Mouse (Mus musculus) small intestine, adult 2 months (tissue): Measurements from ENCODE around the gene Rdh1. TPM values are rescaled to one million over a fixed set of nuclear protein-coding genes. Genes with fewer than 3 reads are reported as not detected.

ENCODE experiments used
- H3K27ac ChIP-seq: fragments of 200-500 bp; 2 replicates; pipeline ENCODE4 v1.5.1; 2012; ENCODE audit warnings: low read depth, low read length, control low read depth, inconsistent platforms; ENCODE audit not compliant: insufficient read depth
- H3K27me3 ChIP-seq: fragments of 200-500 bp; 2 replicates; pipeline ENCODE4 v1.6.1; 2012; ENCODE audit warnings: mild to moderate bottlenecking, moderate library complexity, low read length, inconsistent platforms; ENCODE audit not compliant: control insufficient read depth, insufficient read depth
- H3K36me3 ChIP-seq: fragments of 200-500 bp; 2 replicates; pipeline ENCODE4 v1.6.1; 2012; ENCODE audit warnings: mild to moderate bottlenecking, low read length, control low read depth, inconsistent platforms; ENCODE audit not compliant: control insufficient read depth, insufficient read depth
- H3K4me1 ChIP-seq: fragments of 200-500 bp; 2 replicates; pipeline ENCODE4 v1.6.1; 2012; ENCODE audit warnings: low read length, inconsistent platforms, mixed read lengths; ENCODE audit not compliant: control insufficient read depth, insufficient read depth, insufficient read length
- H3K4me3 ChIP-seq: fragments of 200-500 bp; 2 replicates; pipeline ENCODE4 v1.5.1; 2012; ENCODE audit warnings: low read depth, mild to moderate bottlenecking, control low read depth, inconsistent platforms, low read length, moderate library complexity
- CTCF ChIP-seq: fragments of 200-500 bp; IDR thresholded peaks from 2 replicates; pipeline ENCODE4 v1.5.1; 2012; ENCODE audit warnings: low read depth, mild to moderate bottlenecking, control low read depth, inconsistent platforms, low read length, moderate library complexity, mixed read lengths; ENCODE audit not compliant: insufficient replicate concordance, insufficient read length; ENCODE audit errors: extremely low read depth
- POLR2A ChIP-seq: fragments of 200-500 bp; IDR thresholded peaks from 2 replicates; pipeline ENCODE4 v1.6.1; 2012; ENCODE audit warnings: low read depth, mild to moderate bottlenecking, control low read depth, inconsistent platforms, low read length, moderate library complexity
- WGBS: fragments of 180-500 bp; shearing (Covaris S2); methylation state at CpG from one replicate; pipeline ENCODE4 v1.1.7; 2018; 5-methylcytosine and 5-hydroxymethylcytosine counted together
- polyA plus RNA-seq: library from polyadenylated mRNA; depleted of rRNA; stranded (reverse); fragments of >200 nt; gene quantifications from 2 replicates; pipeline ENCODE4 v1.2.3, GENCODE M21; 2012; rRNA removed

Rdh1 gene
- polyA plus RNA-seq: not detected in 2 replicates

DNA sequence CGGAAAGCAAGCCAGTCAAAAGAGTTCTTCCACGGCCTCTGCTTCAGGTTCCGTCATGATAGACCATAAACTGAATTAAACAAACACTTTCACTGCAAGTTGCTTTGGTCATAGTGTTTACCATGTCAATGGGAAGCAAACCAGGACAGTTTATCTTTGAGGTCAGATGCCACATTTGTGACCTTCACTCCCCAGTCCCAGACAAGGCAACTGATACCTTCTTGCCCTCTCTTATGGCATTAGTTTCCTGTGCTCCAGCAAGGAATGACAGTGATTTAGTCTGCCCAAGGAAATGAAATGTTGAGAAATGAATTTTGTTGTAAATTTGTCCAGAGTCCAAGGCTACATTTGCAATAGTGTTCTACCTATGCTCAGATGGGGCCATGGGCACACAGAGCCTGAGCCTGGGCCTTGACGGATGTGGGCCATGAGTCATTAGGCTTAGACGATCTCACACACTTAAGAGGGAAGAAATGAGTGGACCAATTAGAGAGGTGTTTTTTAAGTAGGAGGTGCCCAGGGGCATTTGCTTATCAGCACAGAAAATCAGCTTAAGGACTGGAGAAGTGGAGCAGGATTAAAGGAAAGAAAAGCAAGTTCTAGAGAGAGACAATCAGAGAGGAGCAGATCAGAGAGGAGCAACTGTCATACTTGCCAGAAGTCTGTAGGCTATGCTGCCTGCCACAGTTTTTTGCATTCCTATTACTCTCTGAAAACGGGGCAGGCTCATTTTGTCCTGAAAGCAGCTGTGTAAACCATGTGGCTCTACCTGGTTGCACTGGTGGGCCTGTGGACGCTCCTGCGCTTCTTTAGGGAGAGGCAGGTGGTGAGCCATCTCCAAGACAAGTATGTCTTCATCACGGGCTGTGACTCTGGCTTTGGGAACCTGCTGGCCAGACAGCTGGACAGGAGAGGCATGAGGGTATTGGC is at the start of gene Rdh1, which contains the start of gene Rdh16f1:
Rdh1 (plus strand) TSS at position 541 of the 930 bp plus-strand sequence.
Rdh16f1 (plus strand) TSS at position 607 of the 930 bp plus-strand sequence.
- TF ChIP-seq POLR2A (no peak), CTCF (no peak)
- Histone ChIP-seq H3K27ac (peak within 1 kb of the TSS; percentile 5; the same call in 1 of the 2 replicates), H3K36me3 (no peaks in the 10 kb centered on the region), H3K4me3 (no peak within 1 kb of the TSS), H3K27me3 (no peaks in the 10 kb centered on the region), H3K4me1 (peaks cover 31% of the 10 kb centered on the region)
- 49% methylated on average over 9 of the region's 9 CpGs for WGBS

DNA sequence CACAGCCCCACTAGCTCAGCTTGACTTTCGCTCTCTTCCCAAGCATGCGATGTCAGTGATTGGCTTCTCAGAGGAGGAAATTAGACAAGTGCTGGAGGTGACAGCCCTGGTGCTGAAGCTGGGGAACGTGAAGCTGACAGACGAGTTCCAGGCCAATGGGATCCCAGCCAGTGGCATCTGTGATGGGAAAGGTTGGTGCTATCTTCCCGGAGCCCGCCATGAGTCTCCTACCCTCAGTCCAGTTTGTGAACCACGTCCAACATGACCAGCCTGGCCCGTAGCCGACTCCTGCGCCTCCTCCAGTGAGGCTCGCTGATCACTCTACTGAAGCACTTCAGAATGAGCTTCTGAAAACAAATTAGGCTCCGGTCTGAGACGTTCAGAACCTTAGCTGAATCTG is 49.2 kb upstream of the Rdh1 start:
- TF ChIP-seq CTCF: no peak
- TF ChIP-seq POLR2A: no peak
- WGBS: 83% methylated on average over 13 of the region's 13 CpGs
- Histone ChIP-seq H3K27ac (no peak overlapping the region), H3K4me3 (no peak overlapping the region), H3K4me1 (peaks cover 9% of the 10 kb centered on the region; the same call in 1 of the 2 replicates), H3K27me3 (no peaks in the 10 kb centered on the region), H3K36me3 (peaks cover 90% of the 10 kb centered on the region)

DNA sequence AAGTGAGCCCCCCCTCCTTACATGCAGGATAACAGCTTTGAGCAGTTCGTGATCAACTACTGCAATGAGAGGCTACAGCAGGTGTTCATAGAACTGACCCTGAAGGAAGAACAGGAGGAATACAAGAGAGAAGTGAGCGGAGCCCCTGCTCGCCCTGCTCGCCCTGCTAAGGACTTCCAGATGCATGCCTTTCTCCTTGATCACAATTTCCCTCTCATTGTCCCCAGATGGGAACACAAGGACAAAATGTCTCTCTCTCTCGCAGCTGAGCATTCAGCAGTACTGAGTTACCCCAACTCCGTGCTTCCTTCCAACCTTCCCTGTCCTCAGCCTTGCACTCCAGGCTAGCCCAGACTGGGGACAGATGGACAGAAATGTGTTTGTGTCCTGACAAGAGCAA is 46.8 kb upstream of the Rdh1 start:
- Histone ChIP-seq H3K27me3 (no peaks in the 10 kb centered on the region), H3K27ac (no peak overlapping the region), H3K4me1 (peaks cover 1% of the 10 kb centered on the region; the same call in 1 of the 2 replicates), H3K36me3 (peaks cover 93% of the 10 kb centered on the region), H3K4me3 (no peak overlapping the region)
- 94% methylated on average over 6 of the region's 6 CpGs for WGBS
- TF ChIP-seq POLR2A (no peak), CTCF (no peak)

DNA sequence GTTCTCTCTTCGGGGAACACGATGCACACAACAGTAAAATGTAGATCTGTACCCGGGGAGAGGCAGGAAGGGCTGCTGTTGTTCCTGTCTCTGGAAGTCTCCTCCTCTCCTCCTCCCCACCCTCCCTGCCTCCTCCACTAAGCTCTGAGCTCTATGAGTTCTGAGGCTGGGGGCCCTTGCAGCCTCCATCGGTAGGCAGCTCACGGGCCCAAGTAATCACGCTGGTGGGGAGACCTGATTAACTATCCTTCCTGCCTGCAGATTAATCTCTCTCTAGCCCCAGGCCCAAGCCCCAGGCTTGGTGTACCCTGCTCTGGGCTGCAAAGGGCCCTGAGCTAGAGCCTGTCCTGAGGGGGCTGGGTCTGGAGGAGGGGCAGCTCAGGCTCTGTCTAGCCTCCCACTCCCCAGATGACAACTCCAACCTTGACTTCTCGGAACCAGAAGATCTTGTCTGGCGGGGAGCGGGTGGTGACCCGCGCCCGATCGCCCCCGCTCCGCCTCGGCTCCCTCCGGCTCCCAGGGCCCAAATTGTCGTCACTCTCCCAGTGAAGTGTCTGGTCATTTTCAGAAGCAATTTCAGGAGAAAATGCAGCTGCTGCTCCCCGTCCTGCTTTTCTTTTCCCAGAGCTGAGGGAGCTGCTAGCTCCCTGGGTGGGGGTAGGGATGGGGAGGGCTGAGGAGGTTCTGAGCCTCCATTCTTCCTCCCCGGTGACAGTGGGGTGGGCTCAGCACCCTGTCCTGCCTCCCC is 37.7 kb upstream of the Rdh1 start:
- peak overlapping the region; percentile 31 for H3K4me3 ChIP-seq
- 66% methylated on average over 20 of the region's 20 CpGs for WGBS

DNA sequence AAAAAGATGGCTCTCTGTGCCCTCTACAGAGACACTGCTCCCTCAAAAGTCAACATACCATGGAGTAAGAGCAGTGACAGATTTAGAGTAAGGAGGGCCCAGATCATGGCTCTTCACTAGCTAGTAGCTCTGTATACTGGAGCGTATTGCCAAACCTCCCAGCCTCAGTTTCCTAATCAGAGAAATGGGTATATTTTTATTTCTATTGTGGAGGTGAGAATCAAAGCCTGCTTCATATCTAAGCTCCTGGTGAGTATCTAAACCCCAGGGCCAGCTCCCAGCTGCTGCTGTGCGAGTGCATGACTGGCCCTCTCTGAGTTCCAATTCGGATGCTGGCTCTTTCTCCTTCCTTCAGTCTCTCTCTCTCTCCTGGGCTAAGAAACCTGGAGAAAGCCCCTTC is 35.3 kb upstream of the Rdh1 start, which contains the start of gene Tac2:
Tac2 (plus strand) TSS at position 301 of the 400 bp plus-strand sequence.
- 95% methylated on average over 3 of the region's 3 CpGs for WGBS
- Histone ChIP-seq H3K4me3 (no peak within 1 kb of the TSS), H3K4me1 (peaks cover 2% of the 10 kb centered on the region; the same call in 1 of the 2 replicates), H3K27me3 (no peaks in the 10 kb centered on the region), H3K27ac (no peak within 1 kb of the TSS; the same call in 1 of the 2 replicates), H3K36me3 (peaks cover 23% of the 10 kb centered on the region)
- TF ChIP-seq POLR2A (no peak), CTCF (no peak)

More for the DNA sequence above, 37.7 kb upstream of the Rdh1 start:
- no peak for TF ChIP-seq POLR2A
- TF ChIP-seq CTCF: no peak
- no peaks in the 10 kb centered on the region for H3K27me3 ChIP-seq
- peaks cover 47% of the 10 kb centered on the region for H3K36me3 ChIP-seq
- H3K4me1 ChIP-seq: no peaks in the 10 kb centered on the region; the same call in 1 of the 2 replicates
- H3K27ac ChIP-seq: peak overlapping the region; percentile 38; the same call in 1 of the 2 replicates

DNA sequence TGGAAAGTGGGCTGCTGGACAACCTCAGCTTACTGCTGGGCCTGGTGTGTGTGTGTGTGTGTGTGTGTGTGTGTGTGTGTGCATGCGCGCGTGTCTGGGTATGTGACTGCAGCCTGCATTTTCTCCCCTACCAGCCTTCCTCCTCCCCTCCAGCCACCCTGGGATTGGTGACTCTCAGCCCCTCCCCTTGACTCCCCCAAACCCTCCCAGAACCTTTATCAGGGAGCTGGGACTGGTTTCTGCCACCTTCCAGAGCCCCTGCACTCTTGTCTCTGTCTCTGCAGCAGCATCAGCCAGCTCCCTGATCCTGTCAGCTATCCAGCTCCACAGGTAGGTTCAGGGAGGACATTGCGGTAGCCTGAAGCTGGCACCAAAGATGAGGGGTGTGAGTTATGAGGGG is 34.4 kb upstream of the Rdh1 start:
- Histone ChIP-seq H3K27ac (no peak overlapping the region), H3K27me3 (no peaks in the 10 kb centered on the region), H3K4me3 (no peak overlapping the region), H3K36me3 (peaks cover 14% of the 10 kb centered on the region), H3K4me1 (peaks cover 2% of the 10 kb centered on the region; the same call in 1 of the 2 replicates)
- TF ChIP-seq POLR2A: no peak
- 88% methylated on average over 4 of the region's 4 CpGs for WGBS
